Mouse (Mus musculus) gastrocnemius, adult 2 months (tissue): ENCODE measurements around the gene Rnf11. TPM values are rescaled to one million over a fixed set of nuclear protein-coding genes. Genes with fewer than 3 reads are reported as not detected.

ENCODE experiments used
- DNase-seq: peaks from one replicate; pipeline ENCODE4 v3.0.0; 2022
- H3K27ac ChIP-seq: fragments of 200-600 bp; 2 replicates; pipeline ENCODE4 v1.8.1; 2022; ENCODE audit warnings: mild to moderate bottlenecking
- H3K4me3 ChIP-seq: fragments of 200-600 bp; 2 replicates; pipeline ENCODE4 v1.8.1; 2022; ENCODE audit warnings: mild to moderate bottlenecking, moderate library complexity
- CTCF ChIP-seq: fragments of 200-600 bp; IDR thresholded peaks from 2 replicates; pipeline ENCODE4 v1.8.1; 2022; ENCODE audit warnings: antibody characterized with exemption, mild to moderate bottlenecking, moderate library complexity
- intact Hi-C: fragments of 180-260 bp; cut with DNase I; formaldehyde crosslinking; loops from one replicate; pipeline ENCODE4 v1.15.1; 2025
- long read RNA-seq, 2 experiments: library from polyadenylated mRNA; stranded (forward); transcript quantifications; one replicate each; pipeline ENCODE4 v2.0.0; 2021
- total RNA-seq, 2 experiments: library from RNA; stranded (reverse); gene quantifications; 2 replicates each; pipeline ENCODE4 v1.2.3; 2021

Rnf11 gene
- total RNA-seq = 100 to 1,000 TPM; 134 to 137 TPM
- long read RNA-seq, experiment 1, full-length matches to known transcripts = 234 of 248 reads
- long read RNA-seq, experiment 1, partial matches to known transcripts = 2 of 248 reads
- long read RNA-seq, experiment 1, other reads (novel, unspliced or antisense) = 12 of 248 reads
- long read RNA-seq, experiment 2, full-length matches to known transcripts = 253 of 270 reads
- long read RNA-seq, experiment 2, partial matches to known transcripts = 0 of 270 reads
- long read RNA-seq, experiment 2, other reads (novel, unspliced or antisense) = 17 of 270 reads

DNA sequence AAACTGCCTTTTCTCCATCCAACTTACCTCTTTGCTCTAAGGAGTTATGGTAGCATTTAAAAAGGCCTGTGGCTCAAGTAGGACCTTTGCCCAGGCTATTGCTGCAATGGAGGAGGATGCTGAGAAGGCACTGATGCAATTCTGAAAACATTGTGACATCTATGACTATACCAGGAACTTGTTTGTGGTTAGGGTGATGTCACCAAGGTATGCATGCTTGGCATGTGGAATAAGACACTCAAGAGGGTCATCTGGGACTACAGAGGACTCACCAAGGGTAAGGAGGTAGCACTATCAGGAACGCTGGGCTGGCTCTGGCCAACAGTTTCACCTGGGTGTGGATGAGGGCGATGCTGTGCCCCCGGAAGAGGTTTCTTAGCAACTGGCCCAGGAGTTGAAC is at the start of gene Rnf11:
Gene Rnf11 (minus strand): TSS at position 108 of the 400 bp plus-strand sequence.
- no peak for DNase-seq
- Histone ChIP-seq H3K27ac (no peak within 1 kb of the TSS), H3K4me3 (no peak within 1 kb of the TSS)
- no peak for TF ChIP-seq CTCF
- intact Hi-C loops = no loop called here

DNA sequence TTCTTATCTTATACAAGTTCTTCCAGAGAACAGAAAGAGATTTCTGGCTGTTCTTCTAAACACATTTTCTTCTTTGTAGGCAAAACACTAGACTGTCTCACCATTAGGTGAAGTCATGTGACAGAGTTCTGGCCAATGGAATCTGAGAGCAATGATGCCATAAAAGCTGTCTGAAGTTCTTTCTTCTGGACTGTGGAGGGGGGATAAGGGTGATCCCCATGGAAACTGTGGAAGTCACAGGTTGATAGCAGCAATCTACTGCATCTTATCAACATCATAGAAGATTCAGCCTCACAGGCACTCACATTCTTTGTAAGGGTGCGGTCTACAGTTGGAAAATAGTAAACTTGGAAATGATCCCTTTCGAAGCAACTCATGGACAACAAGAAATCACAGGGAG is 46.6 kb upstream of the Rnf11 start, which contains the start of gene 4930522H14Rik:
Gene 4930522H14Rik (minus strand): TSS at position 187 of the 400 bp plus-strand sequence.
- intact Hi-C loops = no loop called here
- DNase-seq = no peak
- Histone ChIP-seq H3K4me3 (no peak within 1 kb of the TSS), H3K27ac (no peak within 1 kb of the TSS)
- no peak for TF ChIP-seq CTCF

DNA sequence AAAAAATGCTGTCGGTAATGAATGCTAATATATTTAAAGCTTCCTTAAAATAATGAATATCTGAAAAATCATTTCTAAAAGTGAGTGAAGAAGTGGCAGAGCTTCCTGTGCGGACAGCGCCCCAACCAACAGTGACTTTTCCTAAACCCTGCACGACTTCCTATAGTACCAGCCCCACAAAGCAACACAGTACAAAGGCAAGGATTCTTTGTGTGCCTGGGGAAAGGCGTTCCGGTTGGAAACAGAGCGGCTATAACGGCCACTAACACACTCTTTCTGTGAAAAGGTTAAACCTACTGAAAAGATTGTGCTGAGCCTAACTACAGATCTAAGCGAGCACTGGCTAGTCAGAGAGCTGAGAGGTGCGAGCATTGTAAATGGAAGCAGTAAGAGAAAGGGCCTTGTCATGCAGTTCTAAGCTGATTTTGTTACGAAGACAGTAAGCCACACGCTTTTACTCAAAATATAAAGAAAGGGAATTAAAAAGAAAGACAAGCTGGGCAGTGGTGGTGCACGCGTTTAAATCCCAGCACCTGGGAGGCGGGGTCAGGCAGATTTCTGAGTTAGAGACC is 45.8 kb upstream of the Rnf11 start:
- no peak overlapping the region for H3K27ac ChIP-seq
- H3K4me3 ChIP-seq = no peak overlapping the region
- intact Hi-C loops = no loop called here
- DNase-seq = no peak
- no peak for TF ChIP-seq CTCF

DNA sequence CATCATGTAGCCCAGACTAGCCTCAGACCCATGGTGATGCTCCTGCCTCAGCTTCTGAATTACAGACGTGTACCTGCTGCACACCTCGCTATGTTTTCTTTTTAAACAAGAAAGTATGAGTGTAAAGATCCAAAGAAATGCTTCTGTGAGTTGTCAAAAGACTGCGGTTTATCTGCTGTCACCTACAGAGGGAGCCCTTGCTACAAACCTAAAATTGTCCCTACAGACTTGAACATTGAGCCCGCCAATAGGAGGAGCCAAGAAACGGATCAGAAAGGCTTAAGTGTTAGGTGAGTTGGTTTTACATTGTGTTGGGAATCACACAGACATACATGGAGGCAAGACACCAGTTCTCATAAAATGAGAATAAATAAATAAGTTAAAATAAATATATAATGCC is 20.4 kb upstream of the Rnf11 start:
- peak; percentile 76 for TF ChIP-seq CTCF
- Histone ChIP-seq H3K27ac (no peak overlapping the region), H3K4me3 (no peak overlapping the region)
- peak; percentile 52 for DNase-seq
- intact Hi-C loops = loop anchor here (2.0 to 5.0 kb wide), 2 partner anchors 197 to 224 kb away; no protein-coding TSS in a partner anchor

DNA sequence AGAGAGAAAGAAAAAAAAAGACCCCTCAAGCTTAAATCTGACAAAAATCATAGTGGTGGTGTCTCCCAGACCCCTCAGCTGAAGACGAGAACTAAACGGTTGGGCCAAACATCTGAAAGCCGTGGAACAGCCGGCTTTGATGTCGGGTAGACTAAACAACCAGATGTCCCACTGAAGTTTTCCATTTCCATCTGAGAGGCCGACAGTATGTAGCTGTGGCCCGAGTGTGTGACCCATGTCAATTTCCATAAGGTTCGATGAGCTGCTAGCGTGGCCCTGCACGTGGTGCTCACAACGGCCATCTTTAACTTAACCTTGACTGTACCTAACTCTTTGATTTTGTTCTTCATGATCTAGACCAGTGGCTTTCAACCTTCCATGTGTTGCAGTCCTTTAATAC is 13.9 kb upstream of the Rnf11 start:
- DNase-seq = no peak
- no peak for TF ChIP-seq CTCF
- Histone ChIP-seq H3K4me3 (no peak overlapping the region), H3K27ac (no peak overlapping the region)
- intact Hi-C loops = no loop called here

DNA sequence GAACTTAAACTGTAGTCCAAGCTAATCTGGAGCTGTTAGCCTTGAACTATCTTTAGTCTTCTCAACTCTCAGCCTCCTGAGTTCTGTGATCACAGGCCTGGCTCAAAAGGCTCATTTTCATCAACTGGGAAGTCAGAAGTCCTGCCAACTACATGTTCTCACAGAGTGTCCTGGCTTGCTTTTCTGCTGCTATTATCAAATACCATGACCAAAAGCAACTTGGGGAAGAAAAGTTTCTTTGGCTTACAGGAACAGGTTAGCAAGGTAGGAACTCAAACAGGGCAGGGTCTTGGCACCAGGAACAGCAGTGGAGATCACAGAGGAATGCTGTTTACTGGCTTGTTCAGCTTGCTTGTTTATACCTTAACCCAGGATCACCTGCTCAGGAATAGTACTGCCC is 9.1 kb upstream of the Rnf11 start:
- DNase-seq = no peak
- Histone ChIP-seq H3K4me3 (no peak overlapping the region), H3K27ac (no peak overlapping the region)
- intact Hi-C loops = no loop called here
- no peak for TF ChIP-seq CTCF

DNA sequence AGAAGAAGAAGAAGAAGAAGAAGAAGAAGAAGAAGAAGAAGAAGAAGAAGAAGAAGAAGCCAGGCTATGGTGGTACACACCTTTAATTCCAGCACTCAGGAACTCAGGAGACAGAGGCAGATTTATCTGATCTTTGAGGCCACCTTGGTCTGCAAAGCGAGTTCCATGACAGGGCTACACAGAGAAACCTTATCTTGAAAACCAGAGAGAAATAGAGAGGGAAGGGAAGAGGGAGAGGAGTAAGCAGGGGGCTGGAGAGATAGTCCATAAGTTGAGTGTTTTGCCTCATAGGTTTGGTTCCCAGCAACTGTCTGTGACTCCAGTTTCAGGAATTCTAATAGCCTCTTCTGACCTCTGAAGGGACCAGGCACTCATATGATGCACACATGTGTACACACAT is 4.3 kb upstream of the Rnf11 start:
- no peak for DNase-seq
- H3K4me3 ChIP-seq = no peak overlapping the region
- TF ChIP-seq CTCF = no peak
- intact Hi-C loops = no loop called here
- no peak overlapping the region for H3K27ac ChIP-seq

DNA sequence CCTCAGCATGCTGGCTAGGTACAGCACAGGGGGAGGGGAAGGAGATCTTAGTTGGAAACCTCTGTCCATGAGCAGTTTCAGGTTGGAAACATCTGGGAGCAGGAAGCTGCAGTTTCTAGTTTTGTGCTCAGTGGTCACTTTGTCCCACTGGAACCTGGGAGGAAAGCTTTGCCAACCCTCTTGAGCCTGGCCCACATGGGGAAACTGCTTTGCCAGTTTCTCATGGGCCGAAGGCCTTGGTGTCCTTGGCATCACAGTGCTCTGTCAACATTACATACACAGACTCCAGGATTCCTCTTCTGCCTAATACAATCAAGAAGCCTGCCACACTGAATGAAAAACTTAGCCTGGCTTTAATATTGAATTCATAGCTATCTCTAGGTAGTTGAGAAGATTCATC is 1.8 kb downstream of the Rnf11 start:
- no peak for TF ChIP-seq CTCF

DNA sequence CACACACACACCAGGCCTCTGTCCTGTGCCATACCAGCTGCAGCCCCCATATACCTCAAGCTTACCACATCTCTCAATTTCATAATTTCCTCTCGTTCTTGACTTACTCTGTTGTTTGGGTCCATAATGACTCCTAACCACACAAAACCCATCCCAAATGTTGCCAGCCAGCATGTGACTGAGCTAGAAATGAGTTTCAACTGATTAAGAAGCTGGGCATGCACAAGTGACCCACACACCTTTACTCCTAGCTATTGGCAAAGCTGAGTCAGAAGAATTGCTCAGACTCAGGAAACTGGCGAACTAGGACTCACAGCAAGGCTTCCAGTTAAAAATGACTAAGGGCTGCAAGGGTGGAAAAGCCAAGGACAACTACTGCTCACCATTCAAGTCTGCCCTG is 3.1 kb downstream of the Rnf11 start:
- DNase-seq = no peak
- no peak overlapping the region for H3K27ac ChIP-seq
- no peak overlapping the region for H3K4me3 ChIP-seq
- TF ChIP-seq CTCF = no peak
- intact Hi-C loops = no loop called here

More for the DNA sequence above, 1.8 kb downstream of the Rnf11 start:
- intact Hi-C loops = no loop called here
- DNase-seq = no peak
- H3K4me3 ChIP-seq = no peak overlapping the region
- H3K27ac ChIP-seq = no peak overlapping the region

DNA sequence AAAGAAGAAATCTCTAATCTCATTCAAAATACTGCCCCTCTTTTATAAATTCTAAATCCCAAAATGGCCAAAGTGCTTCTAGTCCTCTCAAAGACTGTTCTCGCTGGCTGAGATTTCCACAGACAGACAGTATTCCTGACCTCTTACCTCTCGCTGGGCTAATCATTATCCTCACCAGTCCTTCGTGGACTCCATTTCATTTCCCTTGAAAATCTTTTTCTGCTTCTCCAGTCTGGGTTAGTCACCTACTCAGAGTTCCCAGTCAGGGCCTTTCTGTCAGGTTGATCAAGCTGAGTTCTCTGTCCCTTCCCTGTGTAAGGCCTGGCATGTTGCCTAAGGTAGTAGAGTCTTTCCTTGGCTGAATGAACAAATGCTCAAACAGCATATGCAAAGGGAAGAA is 7.1 kb downstream of the Rnf11 start:
- Histone ChIP-seq H3K27ac (no peak overlapping the region), H3K4me3 (no peak overlapping the region)
- TF ChIP-seq CTCF = no peak
- DNase-seq = no peak
- intact Hi-C loops = loop anchor here (5.0 kb wide), 2 partner anchors 40 to 190 kb away; partner anchors contain the start of gene Cdkn2c

DNA sequence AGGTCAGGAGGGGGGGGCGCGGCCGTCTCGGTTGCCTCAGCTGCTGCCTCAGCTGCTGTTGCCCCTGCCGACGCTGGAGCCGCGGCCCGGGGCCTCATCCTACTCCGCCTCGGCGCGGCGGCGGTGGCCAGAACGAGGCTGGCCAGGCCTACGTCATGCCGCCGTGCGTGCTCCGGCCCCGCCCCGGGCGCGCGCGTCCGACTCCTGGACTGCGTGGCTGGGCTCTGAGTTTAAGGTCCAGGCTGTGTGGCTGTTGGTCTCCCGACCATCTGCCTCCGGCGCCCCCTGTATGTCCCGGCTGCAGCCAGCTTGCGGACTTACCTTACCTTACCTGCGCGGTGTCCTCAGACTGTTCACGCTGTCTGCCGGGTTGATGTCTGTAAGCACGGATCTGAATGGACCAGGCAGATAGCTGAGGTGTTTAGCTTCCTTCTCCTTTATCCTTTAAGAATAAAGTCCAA is 7.9 kb downstream of the Rnf11 start:
- peak; percentile 96 for DNase-seq
- intact Hi-C loops = loop anchor here (5.0 kb wide), 2 partner anchors 39 to 191 kb away; partner anchors contain the start of gene Cdkn2c
- Histone ChIP-seq H3K27ac (peak overlapping the region; percentile 95), H3K4me3 (peak overlapping the region; percentile 91)
- TF ChIP-seq CTCF = peak; percentile 29; the same call in 1 of the 2 replicates

DNA sequence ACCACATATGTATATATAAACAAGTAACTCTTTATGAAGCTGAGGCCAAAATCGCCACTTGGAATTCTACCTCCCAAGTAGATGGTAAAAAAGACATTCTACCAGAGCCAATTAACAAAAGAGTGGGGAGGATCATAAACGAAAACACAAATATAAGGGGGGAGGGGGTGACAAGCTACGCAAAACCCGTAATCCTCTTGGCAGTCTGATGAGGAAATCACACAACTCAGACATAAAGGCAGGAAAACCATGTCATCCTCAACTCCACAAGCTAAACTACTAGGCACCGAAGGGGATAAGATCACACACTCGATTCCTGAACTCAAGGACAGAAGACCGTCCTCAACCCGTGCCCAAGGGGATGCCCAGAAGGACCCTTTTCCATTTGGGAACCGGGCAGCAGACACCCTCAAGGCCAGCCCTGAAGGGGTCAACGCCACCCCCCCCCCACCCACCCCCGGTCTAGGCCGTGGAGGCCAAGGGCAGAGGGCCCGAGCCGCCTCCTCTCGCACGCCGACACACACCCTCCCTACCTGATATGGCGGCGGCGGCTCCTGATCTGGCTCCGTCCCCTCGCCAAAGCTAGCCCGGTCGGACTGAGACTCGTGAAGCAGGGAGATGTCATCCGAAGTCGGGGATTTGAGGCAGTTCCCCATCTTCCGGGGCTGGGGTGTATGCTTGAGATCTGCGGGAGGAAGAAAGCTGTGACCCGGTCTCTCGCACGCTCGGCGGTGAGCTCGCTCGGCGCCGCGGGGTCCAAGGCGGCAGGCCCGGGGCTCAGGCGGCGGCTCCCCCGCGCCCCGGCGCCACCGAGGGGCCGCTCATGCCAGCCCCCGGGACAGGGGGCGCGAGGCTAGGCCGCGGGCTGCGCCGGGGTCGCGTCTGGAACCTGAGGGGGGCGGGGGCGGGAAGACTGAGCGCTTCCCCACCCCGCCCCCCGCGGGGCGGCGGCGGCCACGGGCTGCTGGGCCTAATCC is 8.7 kb downstream of the Rnf11 start:
- peak; percentile 74 for DNase-seq
- intact Hi-C loops = loop anchor here (5.0 kb wide), 2 partner anchors 39 to 191 kb away; partner anchors contain the start of gene Cdkn2c
- Histone ChIP-seq H3K4me3 (peak overlapping the region; percentile 91), H3K27ac (peak overlapping the region; percentile 95)
- TF ChIP-seq CTCF = no peak
